Mouse (Mus musculus): ENCODE measurements around the gene Lpcat1. TPM values are rescaled to one million over a fixed set of nuclear protein-coding genes. Genes with fewer than 3 reads are reported as not detected.

The Lpcat1 gene
- polyA plus RNA-seq, 1 experiment from 2014 or later: 47.7 TPM

DNA sequence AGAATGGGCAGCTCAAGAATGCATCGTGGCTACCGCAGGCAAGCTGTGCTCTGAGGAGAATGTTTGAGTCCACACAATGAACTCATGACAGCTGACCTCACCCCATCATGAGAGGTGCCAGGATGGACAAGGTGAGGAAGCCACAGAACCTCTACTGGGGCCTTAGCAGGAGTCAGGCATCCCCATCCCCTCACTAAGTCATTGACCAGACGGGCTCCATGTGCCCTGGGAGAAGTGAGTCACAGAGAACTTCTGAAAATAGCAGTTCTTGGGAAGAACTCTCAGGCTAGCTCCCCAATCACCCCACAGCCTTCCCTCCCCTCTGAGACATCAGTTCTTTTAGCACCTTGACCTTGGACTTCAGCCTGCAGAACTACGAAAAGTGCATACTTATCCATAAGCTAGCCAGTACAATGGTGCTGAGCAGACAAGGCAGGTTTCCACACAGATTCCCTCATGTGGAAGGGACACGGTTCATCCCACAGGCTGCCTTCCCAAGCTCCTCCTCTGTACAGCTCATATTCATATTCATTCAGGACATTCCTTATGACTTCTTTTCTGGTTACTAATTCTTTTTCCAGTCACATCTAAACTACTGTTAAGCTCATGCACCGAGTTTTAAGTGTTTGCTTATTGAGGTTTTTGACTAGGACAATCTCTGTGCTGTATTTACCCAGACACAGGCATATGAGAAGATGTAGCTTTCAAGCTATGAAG is 37.2 kb upstream of the Lpcat1 start:
- Histone ChIP-seq H3K4me3 (ENCODE audit: low read depth, low read length) (no peak overlapping the region), H3K27me3 (ENCODE audit: control insufficient read depth, insufficient read depth, low read length) (no peaks in the 10 kb centered on the region), H3K36me3 (ENCODE audit: control insufficient read depth, insufficient read depth, low read length) (no peaks in the 10 kb centered on the region), H3K9me3 (ENCODE audit: control insufficient read depth, low read length) (no peaks in the 10 kb centered on the region), H3K27ac (replicated peaks; ENCODE audit: low read depth, low read length) (no peak overlapping the region), H3K4me2 (ENCODE audit: low read depth, severe bottlenecking) (no peak overlapping the region), H3K4me1 (ENCODE audit: control insufficient read depth, insufficient read depth, low read length) (no peaks in the 10 kb centered on the region), H3K9ac (ENCODE audit: low read length) (no peak overlapping the region)
- DNase-seq (ENCODE audit: low spot score): no peak
- 82% methylated on average over 6 of the region's 6 CpGs for WGBS
- no peak for ATAC-seq (ENCODE audit: insufficient number of reproducible peaks, low FRiP score, low TSS enrichment, low read depth)

- Histone ChIP-seq H3K4me3 (ENCODE audit: low read depth, low read length) (no peak overlapping the region), H3K27ac (replicated peaks; ENCODE audit: low read depth, low read length) (no peak overlapping the region), H3K36me3 (ENCODE audit: control insufficient read depth, insufficient read depth, low read length) (no peaks in the 10 kb centered on the region), H3K9me3 (ENCODE audit: control insufficient read depth, low read length) (no peaks in the 10 kb centered on the region), H3K9ac (ENCODE audit: low read length) (no peak overlapping the region), H3K27me3 (ENCODE audit: control insufficient read depth, insufficient read depth, low read length) (no peaks in the 10 kb centered on the region), H3K4me2 (ENCODE audit: low read depth, severe bottlenecking) (no peak overlapping the region), H3K4me1 (ENCODE audit: control insufficient read depth, insufficient read depth, low read length) (no peaks in the 10 kb centered on the region)
- no peak for ATAC-seq (ENCODE audit: insufficient number of reproducible peaks, low FRiP score, low TSS enrichment, low read depth)
- DNase-seq (ENCODE audit: low spot score): no peak
- WGBS: 76% methylated on average over 7 of the region's 7 CpGs
Measured at GRCm38 (mm10) chr13:73432466-73433149, 34.4 kb upstream of the Lpcat1 start.

DNA sequence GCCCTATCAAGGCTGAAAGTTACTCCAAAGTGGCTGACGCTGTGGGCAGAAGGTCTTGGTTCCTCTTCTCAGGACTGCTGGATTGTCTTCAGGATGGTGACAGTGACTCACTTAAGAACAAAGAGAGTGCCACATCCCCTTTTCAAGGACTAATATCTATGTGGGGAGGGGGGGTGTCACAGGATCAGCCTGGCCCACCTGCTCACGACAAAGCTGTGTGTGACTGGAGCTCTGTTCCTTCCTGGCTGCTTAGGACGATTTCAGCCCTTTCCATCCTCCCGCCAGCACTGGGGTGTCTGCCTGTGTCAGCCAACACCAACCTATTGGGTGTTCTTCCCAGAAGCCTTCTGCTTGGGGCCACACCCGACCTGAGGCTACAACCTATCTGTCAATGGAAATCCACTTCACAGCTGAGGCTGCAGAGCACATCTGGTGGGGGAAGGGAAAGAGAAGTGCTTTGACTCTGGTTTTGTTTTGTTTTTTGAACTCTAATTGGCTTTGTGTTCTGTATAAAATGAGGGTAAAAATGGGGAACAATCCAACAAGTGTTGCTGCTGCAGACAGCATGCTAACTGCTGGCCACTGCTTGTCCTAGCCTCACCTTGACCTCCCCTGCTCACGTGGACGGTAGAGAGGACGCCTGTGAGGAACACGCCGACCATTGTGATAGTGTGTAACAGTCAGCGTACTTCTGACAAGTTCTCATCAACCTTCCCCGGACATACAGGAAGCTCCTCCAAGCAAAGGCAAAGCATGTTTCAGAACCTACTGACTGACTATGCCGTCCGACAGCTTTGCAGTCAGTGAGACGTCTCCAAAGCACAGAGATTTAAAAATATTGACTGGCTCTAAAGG is 33.1 kb upstream of the Lpcat1 start:
- H3K36me3 ChIP-seq (ENCODE audit: control insufficient read depth, insufficient read depth, low read length): no peaks in the 10 kb centered on the region
- H3K9ac ChIP-seq (ENCODE audit: low read length): no peak overlapping the region
- WGBS: 81% methylated on average over 15 of the region's 15 CpGs
- H3K9me3 ChIP-seq (ENCODE audit: control insufficient read depth, low read length): no peaks in the 10 kb centered on the region
- no peaks in the 10 kb centered on the region for H3K27me3 ChIP-seq (ENCODE audit: control insufficient read depth, insufficient read depth, low read length)
- no peak overlapping the region for H3K27ac ChIP-seq (replicated peaks; ENCODE audit: low read depth, low read length)
- DNase-seq (ENCODE audit: low spot score) (no peak), ATAC-seq (ENCODE audit: insufficient number of reproducible peaks, low FRiP score, low TSS enrichment, low read depth) (no peak)
- no peaks in the 10 kb centered on the region for H3K4me1 ChIP-seq (ENCODE audit: control insufficient read depth, insufficient read depth, low read length)
- H3K4me3 ChIP-seq (ENCODE audit: low read depth, low read length): no peak overlapping the region
- H3K4me2 ChIP-seq (ENCODE audit: low read depth, severe bottlenecking): no peak overlapping the region

DNA sequence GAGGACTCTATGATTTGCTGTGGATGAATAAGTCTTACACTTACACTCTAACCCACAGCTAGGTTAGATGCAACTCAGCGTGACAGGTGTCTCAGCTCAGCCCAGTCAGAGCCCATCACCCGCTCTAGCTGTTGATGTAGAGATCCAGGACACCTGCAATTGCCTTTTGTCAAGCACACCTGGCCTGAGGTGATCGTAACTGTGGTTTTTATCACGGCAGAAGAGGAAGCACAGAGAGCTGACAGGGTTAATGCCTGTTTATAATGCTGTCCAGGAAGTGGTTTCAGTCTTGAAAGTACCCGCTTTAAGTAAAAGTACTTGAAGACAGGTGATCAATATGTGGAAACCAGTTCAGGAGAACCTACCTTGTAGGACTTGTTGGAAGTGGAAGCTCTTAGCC is 32.3 kb upstream of the Lpcat1 start:
- ATAC-seq (ENCODE audit: insufficient number of reproducible peaks, low FRiP score, low TSS enrichment, low read depth) (no peak), DNase-seq (ENCODE audit: low spot score) (no peak)
- Histone ChIP-seq H3K9me3 (ENCODE audit: control insufficient read depth, low read length) (no peaks in the 10 kb centered on the region), H3K27ac (replicated peaks; ENCODE audit: low read depth, low read length) (no peak overlapping the region), H3K4me1 (ENCODE audit: control insufficient read depth, insufficient read depth, low read length) (no peaks in the 10 kb centered on the region), H3K27me3 (ENCODE audit: control insufficient read depth, insufficient read depth, low read length) (no peaks in the 10 kb centered on the region), H3K9ac (ENCODE audit: low read length) (no peak overlapping the region), H3K36me3 (ENCODE audit: control insufficient read depth, insufficient read depth, low read length) (no peaks in the 10 kb centered on the region), H3K4me2 (ENCODE audit: low read depth, severe bottlenecking) (no peak overlapping the region), H3K4me3 (ENCODE audit: low read depth, low read length) (no peak overlapping the region)
- WGBS: 76% methylated on average over 5 of the region's 5 CpGs

GRCm38 (mm10) chr13:73435662-73436061 is 31.3 kb upstream of the Lpcat1 start:
- Histone ChIP-seq H3K9me3 (ENCODE audit: control insufficient read depth, low read length) (no peaks in the 10 kb centered on the region), H3K9ac (ENCODE audit: low read length) (no peak overlapping the region), H3K4me3 (ENCODE audit: low read depth, low read length) (no peak overlapping the region), H3K27ac (replicated peaks; ENCODE audit: low read depth, low read length) (no peak overlapping the region), H3K4me2 (ENCODE audit: low read depth, severe bottlenecking) (no peak overlapping the region), H3K27me3 (ENCODE audit: control insufficient read depth, insufficient read depth, low read length) (no peaks in the 10 kb centered on the region), H3K4me1 (ENCODE audit: control insufficient read depth, insufficient read depth, low read length) (no peaks in the 10 kb centered on the region), H3K36me3 (ENCODE audit: control insufficient read depth, insufficient read depth, low read length) (no peaks in the 10 kb centered on the region)
- ATAC-seq (ENCODE audit: insufficient number of reproducible peaks, low FRiP score, low TSS enrichment, low read depth): no peak
- DNase-seq (ENCODE audit: low spot score): no peak
- 79% methylated on average over 7 of the region's 7 CpGs for WGBS

DNA sequence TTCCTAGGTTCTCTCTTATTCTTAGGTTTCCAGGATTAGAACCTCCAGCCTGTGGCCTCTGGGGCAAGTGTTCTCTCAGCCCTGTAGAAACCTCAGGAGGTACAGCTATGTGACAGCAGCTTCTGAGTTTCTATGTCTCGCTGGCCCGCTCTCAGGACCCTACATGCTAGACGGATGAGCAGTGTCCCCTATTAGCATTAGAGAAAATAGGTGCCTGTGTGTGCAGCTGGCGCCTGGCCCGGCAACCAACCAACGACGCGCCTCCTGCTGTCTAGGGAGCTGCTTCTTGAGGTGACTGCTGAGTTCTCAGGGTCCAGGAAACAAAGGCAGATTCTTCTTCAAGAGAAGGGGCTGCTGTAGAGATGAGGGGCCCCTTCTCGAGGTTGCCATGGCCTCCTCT is 27.9 kb upstream of the Lpcat1 start:
- no peaks in the 10 kb centered on the region for H3K9me3 ChIP-seq (ENCODE audit: control insufficient read depth, low read length)
- no peak overlapping the region for H3K4me2 ChIP-seq (ENCODE audit: low read depth, severe bottlenecking)
- H3K4me1 ChIP-seq (ENCODE audit: control insufficient read depth, insufficient read depth, low read length): no peaks in the 10 kb centered on the region
- H3K36me3 ChIP-seq (ENCODE audit: control insufficient read depth, insufficient read depth, low read length): no peaks in the 10 kb centered on the region
- H3K27me3 ChIP-seq (ENCODE audit: control insufficient read depth, insufficient read depth, low read length): no peaks in the 10 kb centered on the region
- ATAC-seq (ENCODE audit: insufficient number of reproducible peaks, low FRiP score, low TSS enrichment, low read depth) (no peak), DNase-seq (ENCODE audit: low spot score) (no peak)
- no peak overlapping the region for H3K9ac ChIP-seq (ENCODE audit: low read length)
- no peak overlapping the region for H3K4me3 ChIP-seq (ENCODE audit: low read depth, low read length)
- 73% methylated on average over 9 of the region's 9 CpGs for WGBS
- no peak overlapping the region for H3K27ac ChIP-seq (replicated peaks; ENCODE audit: low read depth, low read length)

GRCm38 (mm10) chr13:73441032-73441431 is 26.0 kb upstream of the Lpcat1 start:
- Histone ChIP-seq H3K27me3 (ENCODE audit: control insufficient read depth, insufficient read depth, low read length) (no peaks in the 10 kb centered on the region), H3K4me1 (ENCODE audit: control insufficient read depth, insufficient read depth, low read length) (no peaks in the 10 kb centered on the region), H3K9me3 (ENCODE audit: control insufficient read depth, low read length) (no peaks in the 10 kb centered on the region), H3K4me3 (ENCODE audit: low read depth, low read length) (no peak overlapping the region), H3K9ac (ENCODE audit: low read length) (no peak overlapping the region), H3K4me2 (ENCODE audit: low read depth, severe bottlenecking) (no peak overlapping the region), H3K27ac (replicated peaks; ENCODE audit: low read depth, low read length) (no peak overlapping the region), H3K36me3 (ENCODE audit: control insufficient read depth, insufficient read depth, low read length) (no peaks in the 10 kb centered on the region)
- ATAC-seq (ENCODE audit: insufficient number of reproducible peaks, low FRiP score, low TSS enrichment, low read depth) (no peak), DNase-seq (ENCODE audit: low spot score) (no peak)
- WGBS: 85% methylated on average over 4 of the region's 4 CpGs

DNA sequence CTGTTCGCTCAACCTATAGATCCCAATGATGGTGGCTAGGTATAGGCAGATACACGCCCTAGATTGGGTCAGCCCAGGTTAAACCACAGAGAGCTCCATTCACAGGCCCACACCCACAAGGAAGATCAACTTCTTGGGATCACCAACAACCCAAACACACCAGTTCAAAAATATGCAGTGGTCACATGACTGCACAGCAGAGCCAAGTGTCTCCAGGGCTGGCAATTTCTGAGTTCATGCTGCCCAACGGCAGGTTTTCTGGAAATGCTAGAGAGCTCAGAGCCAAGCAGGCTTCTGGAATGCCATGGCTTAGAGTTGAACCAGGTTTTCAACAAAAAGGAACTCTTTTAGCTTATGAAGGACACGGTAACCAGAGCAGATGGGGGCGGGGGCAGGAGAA is 25.3 kb upstream of the Lpcat1 start:
- H3K9ac ChIP-seq (ENCODE audit: low read length): no peak overlapping the region
- H3K27ac ChIP-seq (replicated peaks; ENCODE audit: low read depth, low read length): no peak overlapping the region
- H3K4me2 ChIP-seq (ENCODE audit: low read depth, severe bottlenecking): no peak overlapping the region
- no peaks in the 10 kb centered on the region for H3K4me1 ChIP-seq (ENCODE audit: control insufficient read depth, insufficient read depth, low read length)
- H3K9me3 ChIP-seq (ENCODE audit: control insufficient read depth, low read length): no peaks in the 10 kb centered on the region
- ATAC-seq (ENCODE audit: insufficient number of reproducible peaks, low FRiP score, low TSS enrichment, low read depth) (no peak), DNase-seq (ENCODE audit: low spot score) (no peak)
- 90% methylated on average over 5 of the region's 5 CpGs for WGBS
- no peak overlapping the region for H3K4me3 ChIP-seq (ENCODE audit: low read depth, low read length)
- H3K36me3 ChIP-seq (ENCODE audit: control insufficient read depth, insufficient read depth, low read length): no peaks in the 10 kb centered on the region
- no peaks in the 10 kb centered on the region for H3K27me3 ChIP-seq (ENCODE audit: control insufficient read depth, insufficient read depth, low read length)

Data from limb, embryonic 11.5 days (tissue).